Mouse (Mus musculus) liver, embryonic 12.5 days (tissue): Measurements from ENCODE around the gene Gm20662. TPM values are rescaled to one million over a fixed set of nuclear protein-coding genes. Genes with fewer than 3 reads are reported as not detected.
A peak's percentile ranks its signal among the peaks of the same experiment; 100 is the strongest.

ENCODE experiments used
- ATAC-seq: fragments of 200-750 bp; cut with Nextera tagmentation; 2 replicates; pipeline ENCODE4 v1.8.0; 2017; ENCODE audit warnings: moderate number of reproducible peaks, mild to moderate bottlenecking, moderate library complexity
- H3K27ac ChIP-seq: fragments of 300-500 bp; sonication (generic); 2 replicates; pipeline ENCODE4 v1.5.1; 2016; ENCODE audit warnings: mild to moderate bottlenecking
- H3K27me3 ChIP-seq: fragments of 300-500 bp; sonication (generic); replicated peaks from 2 replicates; pipeline ENCODE4 v1.6.1; 2016; ENCODE audit warnings: mild to moderate bottlenecking, moderate library complexity
- H3K36me3 ChIP-seq: fragments of 300-500 bp; sonication (generic); 2 replicates; pipeline ENCODE4 v1.6.1; 2016; ENCODE audit warnings: mild to moderate bottlenecking, moderate library complexity
- H3K4me1 ChIP-seq: fragments of 300-500 bp; sonication (generic); 2 replicates; pipeline ENCODE4 v1.6.1; 2016
- H3K4me2 ChIP-seq: fragments of 300-500 bp; sonication (generic); 2 replicates; pipeline ENCODE4 v1.6.1; 2016; ENCODE audit warnings: mild to moderate bottlenecking, moderate library complexity
- H3K4me3 ChIP-seq: fragments of 300-500 bp; sonication (generic); 2 replicates; pipeline ENCODE4 v1.5.1; 2016; ENCODE audit warnings: mild to moderate bottlenecking, moderate library complexity
- H3K9ac ChIP-seq: fragments of 300-500 bp; sonication (generic); 2 replicates; pipeline ENCODE4 v1.6.1; 2016; ENCODE audit warnings: mild to moderate bottlenecking, moderate library complexity
- H3K9me3 ChIP-seq: fragments of 300-500 bp; sonication (generic); replicated peaks from 2 replicates; pipeline ENCODE4 v1.6.1; 2016; ENCODE audit warnings: mild to moderate bottlenecking, moderate library complexity
- WGBS: fragments of 180-500 bp; shearing (Covaris S2); methylation state at CpG from one replicate; pipeline ENCODE4 v1.1.7; 2016; ENCODE audit not compliant: insufficient replicate concordance; 5-methylcytosine and 5-hydroxymethylcytosine counted together
- polyA plus RNA-seq: library from polyadenylated mRNA; unstranded; fragments of >200 nt; fragmentation: Nextera tagmentation; extraction: Ambion mirVana; gene quantifications from 2 replicates; pipeline ENCODE4 v1.2.1, GENCODE M21; 2016

The Gm20662 gene
- polyA plus RNA-seq: 0.69 and 0.75 TPM in 2 replicates

GRCm38 (mm10) chr9:107996049-107996448 is at the start of gene Gm20662:
Gene Gm20662, plus strand, starts transcription at chr9:107996349.
- 81% methylated on average over 5 of the region's 5 CpGs for WGBS
- H3K4me1 ChIP-seq: 0 out of 2 replicates have a peak, but pooled peaks cover 1% of the 10 kb centered on the region
- no peaks in the 10 kb centered on the region for H3K36me3 ChIP-seq
- H3K9ac ChIP-seq: no peak within 1 kb of the TSS; the same call in 1 of the 2 replicates
- no peak within 1 kb of the TSS for H3K27ac ChIP-seq
- H3K9me3 ChIP-seq: no peaks in the 10 kb centered on the region
- H3K4me3 ChIP-seq: no peak within 1 kb of the TSS
- H3K4me2 ChIP-seq: no peak within 1 kb of the TSS
- no peaks in the 10 kb centered on the region for H3K27me3 ChIP-seq
- ATAC-seq: no peak

- WGBS: 78% methylated on average over 31 of the region's 31 CpGs
- H3K9me3 ChIP-seq: no peaks in the 10 kb centered on the region
- no peak overlapping the region for H3K4me2 ChIP-seq
- no peak overlapping the region for H3K27ac ChIP-seq
- peaks cover 22% of the 10 kb centered on the region for H3K4me1 ChIP-seq
- 0 out of 2 replicates have a peak, but pooled peaks cover 21% of the 10 kb centered on the region for H3K27me3 ChIP-seq
- H3K4me3 ChIP-seq: no peak overlapping the region
- no peak for ATAC-seq
- H3K9ac ChIP-seq: no peak overlapping the region
- peaks cover 1% of the 10 kb centered on the region; the same call in 1 of the 2 replicates for H3K36me3 ChIP-seq
Measured at GRCm38 (mm10) chr9:107947241-107948194, 48.6 kb upstream of the Gm20662 start.

GRCm38 (mm10) chr9:107949184-107949921 is 46.8 kb upstream of the Gm20662 start:
- 0 out of 2 replicates have a peak, but pooled peaks cover 21% of the 10 kb centered on the region for H3K27me3 ChIP-seq
- peaks cover 28% of the 10 kb centered on the region for H3K4me1 ChIP-seq
- H3K4me2 ChIP-seq: no peak overlapping the region
- 71% methylated on average over 13 of the region's 13 CpGs for WGBS
- H3K9ac ChIP-seq: no peak overlapping the region
- no peak overlapping the region for H3K4me3 ChIP-seq
- no peaks in the 10 kb centered on the region for H3K9me3 ChIP-seq
- H3K36me3 ChIP-seq: peaks cover 10% of the 10 kb centered on the region
- no peak for ATAC-seq
- H3K27ac ChIP-seq: no peak overlapping the region

- ATAC-seq: no peak
- peak within 1 kb of the TSS; percentile 84 for H3K4me3 ChIP-seq
- peak within 1 kb of the TSS; percentile 84 for H3K4me2 ChIP-seq
- H3K36me3 ChIP-seq: peaks cover 15% of the 10 kb centered on the region
- WGBS: 81% methylated on average over 10 of the region's 10 CpGs
- H3K9ac ChIP-seq: peak within 1 kb of the TSS; percentile 78
- H3K27me3 ChIP-seq: 0 out of 2 replicates have a peak, but pooled peaks cover 21% of the 10 kb centered on the region
- H3K9me3 ChIP-seq: no peaks in the 10 kb centered on the region
- peaks cover 28% of the 10 kb centered on the region for H3K4me1 ChIP-seq
- H3K27ac ChIP-seq: peak within 1 kb of the TSS; percentile 77
Measured at GRCm38 (mm10) chr9:107949922-107950235, 46.3 kb upstream of the Gm20662 start, which contains the start of gene Traip. Gene Traip, plus strand, starts transcription at chr9:107950136.

GRCm38 (mm10) chr9:107950460-107951355 is 45.4 kb upstream of the Gm20662 start:
- H3K9ac ChIP-seq: peak overlapping the region; percentile 78
- H3K4me2 ChIP-seq: peak overlapping the region; percentile 84
- H3K9me3 ChIP-seq: no peaks in the 10 kb centered on the region
- WGBS: 12% methylated on average over 45 of the region's 45 CpGs
- 0 out of 2 replicates have a peak, but pooled peaks cover 21% of the 10 kb centered on the region for H3K27me3 ChIP-seq
- peaks cover 18% of the 10 kb centered on the region for H3K36me3 ChIP-seq
- ATAC-seq: peak; percentile 87
- H3K27ac ChIP-seq: peak overlapping the region; percentile 77
- peak overlapping the region; percentile 84 for H3K4me3 ChIP-seq
- peaks cover 28% of the 10 kb centered on the region for H3K4me1 ChIP-seq

- no peaks in the 10 kb centered on the region for H3K9me3 ChIP-seq
- peaks cover 68% of the 10 kb centered on the region for H3K36me3 ChIP-seq
- no peak overlapping the region for H3K4me3 ChIP-seq
- H3K27ac ChIP-seq: no peak overlapping the region
- ATAC-seq: no peak
- 82% methylated on average over 6 of the region's 6 CpGs for whole genome bisulfite sequencing
- no peak overlapping the region for H3K9ac ChIP-seq
- no peak overlapping the region for H3K4me2 ChIP-seq
- H3K27me3 ChIP-seq: no peaks in the 10 kb centered on the region
- H3K4me1 ChIP-seq: peaks cover 20% of the 10 kb centered on the region
Measured at GRCm38 (mm10) chr9:107955613-107956289, 40.4 kb upstream of the Gm20662 start.

- Histone ChIP-seq H3K4me2 (no peak overlapping the region), H3K9me3 (no peaks in the 10 kb centered on the region), H3K4me3 (no peak overlapping the region), H3K4me1 (peaks cover 10% of the 10 kb centered on the region), H3K36me3 (peaks cover 82% of the 10 kb centered on the region), H3K27me3 (no peaks in the 10 kb centered on the region), H3K27ac (no peak overlapping the region), H3K9ac (no peak overlapping the region)
- ATAC-seq: no peak
- 62% methylated on average over 6 of the region's 6 CpGs for WGBS
Measured at GRCm38 (mm10) chr9:107957141-107957540, 39.0 kb upstream of the Gm20662 start.

- Histone ChIP-seq H3K4me3 (no peak overlapping the region), H3K9ac (no peak overlapping the region), H3K27me3 (no peaks in the 10 kb centered on the region), H3K9me3 (no peaks in the 10 kb centered on the region), H3K36me3 (peaks cover 93% of the 10 kb centered on the region), H3K4me2 (no peak overlapping the region), H3K4me1 (peaks cover 12% of the 10 kb centered on the region), H3K27ac (no peak overlapping the region)
- no peak for ATAC-seq
- 72% methylated on average over 6 of the region's 6 CpGs for WGBS
Measured at GRCm38 (mm10) chr9:107959896-107960295, 36.3 kb upstream of the Gm20662 start.

GRCm38 (mm10) chr9:107960928-107961327 is 35.2 kb upstream of the Gm20662 start:
- Histone ChIP-seq H3K36me3 (peaks cover 97% of the 10 kb centered on the region), H3K4me3 (no peak overlapping the region), H3K27me3 (no peaks in the 10 kb centered on the region), H3K4me1 (peaks cover 15% of the 10 kb centered on the region), H3K9ac (no peak overlapping the region), H3K4me2 (no peak overlapping the region), H3K27ac (no peak overlapping the region), H3K9me3 (no peaks in the 10 kb centered on the region)
- no peak for ATAC-seq
- WGBS: 63% methylated on average over 4 of the region's 4 CpGs

- Histone ChIP-seq H3K4me2 (no peak overlapping the region), H3K4me1 (peaks cover 19% of the 10 kb centered on the region), H3K27me3 (no peaks in the 10 kb centered on the region), H3K9me3 (no peaks in the 10 kb centered on the region), H3K9ac (no peak overlapping the region), H3K27ac (no peak overlapping the region), H3K36me3 (peaks cover 96% of the 10 kb centered on the region), H3K4me3 (no peak overlapping the region)
- no peak for ATAC-seq
- WGBS: 88% methylated on average over 10 of the region's 10 CpGs
Measured at GRCm38 (mm10) chr9:107961351-107961762, 34.8 kb upstream of the Gm20662 start.

GRCm38 (mm10) chr9:107961881-107962280 is 34.3 kb upstream of the Gm20662 start:
- Histone ChIP-seq H3K4me3 (no peak overlapping the region), H3K4me1 (peaks cover 24% of the 10 kb centered on the region), H3K27ac (0 out of 2 replicates have a peak overlapping the region, but pooled peaks have one; percentile 23), H3K9me3 (no peaks in the 10 kb centered on the region), H3K4me2 (no peak overlapping the region), H3K9ac (no peak overlapping the region), H3K27me3 (no peaks in the 10 kb centered on the region), H3K36me3 (peaks cover 96% of the 10 kb centered on the region)
- ATAC-seq: no peak
- 67% methylated on average over 5 of the region's 5 CpGs for WGBS
